Mouse (Mus musculus) C2C12 (cell line): Measurements from ENCODE around the gene B3gnt2. TPM values are rescaled to one million over a fixed set of nuclear protein-coding genes. Genes with fewer than 3 reads are reported as not detected.

Experiments
- H3K27me3 ChIP-seq: one replicate; pipeline ENCODE4 v1.6.1; 2011; ENCODE audit not compliant: control insufficient read depth, insufficient read depth, insufficient read length
- H3K36me3 ChIP-seq: one replicate; pipeline ENCODE4 v1.6.1; 2011; ENCODE audit not compliant: control insufficient read depth, insufficient read depth
- H3K4me3 ChIP-seq: one replicate; pipeline ENCODE4 v1.5.1; 2011; ENCODE audit warnings: mild to moderate bottlenecking, control low read depth; ENCODE audit not compliant: poor library complexity, insufficient read depth, severe bottlenecking
- H3K79me2 ChIP-seq: one replicate; pipeline ENCODE4 v1.6.1; 2011; ENCODE audit not compliant: control insufficient read depth, insufficient read depth
- H3K79me3 ChIP-seq: one replicate; pipeline ENCODE4 v1.6.1; 2011; ENCODE audit warnings: low read depth, control low read depth
- H3ac ChIP-seq: one replicate; pipeline ENCODE3; 2011; ENCODE audit warnings: low read depth; ENCODE audit not compliant: control insufficient read depth, insufficient read length
- CEBPB ChIP-seq: IDR thresholded peaks from one replicate; pipeline ENCODE4 v1.6.1; 2011; ENCODE audit warnings: low read depth, mild to moderate bottlenecking, control low read depth, moderate library complexity
- CTCF ChIP-seq: IDR thresholded peaks from one replicate; pipeline ENCODE4 v1.5.1; 2011; ENCODE audit not compliant: control insufficient read depth, insufficient read depth, insufficient read length
- FOSL1 ChIP-seq: IDR thresholded peaks from one replicate; pipeline ENCODE4 v1.8.0; 2011; ENCODE audit warnings: mild to moderate bottlenecking, low read length; ENCODE audit not compliant: poor library complexity, insufficient read depth, severe bottlenecking
- MAX ChIP-seq: IDR thresholded peaks from one replicate; pipeline ENCODE4 v1.6.1; 2011; ENCODE audit warnings: mild to moderate bottlenecking, control low read depth
- MYOD1 ChIP-seq: IDR thresholded peaks from one replicate; pipeline ENCODE4 v1.6.1; 2011; ENCODE audit warnings: low read depth; ENCODE audit not compliant: control insufficient read depth, insufficient read length
- MYOG ChIP-seq: IDR thresholded peaks from one replicate; pipeline ENCODE4 v1.6.1; 2011; ENCODE audit not compliant: control insufficient read depth, insufficient read length; ENCODE audit errors: extremely low read depth
- USF1 ChIP-seq: IDR thresholded peaks from one replicate; pipeline ENCODE4 v1.6.1; 2011; ENCODE audit warnings: low read depth, mild to moderate bottlenecking, control low read depth, moderate library complexity
- polyA plus RNA-seq: library from polyadenylated mRNA; unstranded; fragments of >200 nt; fragmentation: generic; extraction: Trizol; gene quantifications from one replicate; pipeline ENCODE4 v1.2.1, GENCODE M21; 2012; ENCODE audit warnings: missing spikeins

The B3gnt2 gene
- polyA plus RNA-seq, 1 experiment: 10.8 TPM

GRCm38 (mm10) chr11:22784477-22784876 is 76.3 kb downstream of the B3gnt2 start:
- no peak for TF ChIP-seq MYOD1
- no peak for TF ChIP-seq CTCF
- TF ChIP-seq MYOG: no peak
- no peak for TF ChIP-seq USF1
- TF ChIP-seq CEBPB: no peak
- no peak for TF ChIP-seq FOSL1
- Histone ChIP-seq H3K79me3 (no peaks in the 10 kb centered on the region), H3K79me2 (no peaks in the 10 kb centered on the region)

GRCm38 (mm10) chr11:22782705-22783124 is 78.0 kb downstream of the B3gnt2 start:
- Histone ChIP-seq H3K36me3 (no peaks in the 10 kb centered on the region), H3K4me3 (no peak overlapping the region), H3K79me3 (no peaks in the 10 kb centered on the region), H3ac (no peak overlapping the region), H3K79me2 (no peaks in the 10 kb centered on the region), H3K27me3 (no peaks in the 10 kb centered on the region)
- TF ChIP-seq MYOD1: no peak
- TF ChIP-seq MAX: no peak
- no peak for TF ChIP-seq MYOG
- no peak for TF ChIP-seq FOSL1
- TF ChIP-seq CTCF: no peak
- TF ChIP-seq USF1: no peak
- TF ChIP-seq CEBPB: no peak

More at GRCm38 (mm10) chr11:22784477-22784876, 76.3 kb downstream of the B3gnt2 start:
- H3K27me3 ChIP-seq: no peaks in the 10 kb centered on the region
- H3K4me3 ChIP-seq: no peak overlapping the region
- H3ac ChIP-seq: no peak overlapping the region
- no peaks in the 10 kb centered on the region for H3K36me3 ChIP-seq

- TF ChIP-seq CTCF (no peak), MYOG (no peak), MAX (no peak), MYOD1 (peak; percentile 77), CEBPB (peak; percentile 87), USF1 (no peak), FOSL1 (no peak)
- H3K79me3 ChIP-seq: no peaks in the 10 kb centered on the region
- H3K79me2 ChIP-seq: no peaks in the 10 kb centered on the region
- H3K27me3 ChIP-seq: no peaks in the 10 kb centered on the region
- H3K4me3 ChIP-seq: no peak overlapping the region
- no peaks in the 10 kb centered on the region for H3K36me3 ChIP-seq
- no peak overlapping the region for H3ac ChIP-seq
Measured at GRCm38 (mm10) chr11:22781190-22781589, 79.6 kb downstream of the B3gnt2 start.

- TF ChIP-seq MAX (no peak), FOSL1 (no peak), USF1 (no peak), CEBPB (no peak), MYOD1 (no peak), CTCF (no peak), MYOG (no peak)
- no peaks in the 10 kb centered on the region for H3K79me2 ChIP-seq
Measured at GRCm38 (mm10) chr11:22780761-22781160, 80.0 kb downstream of the B3gnt2 start.

GRCm38 (mm10) chr11:22779821-22780551 is 80.8 kb downstream of the B3gnt2 start:
- H3K79me3 ChIP-seq: no peaks in the 10 kb centered on the region
- TF ChIP-seq MYOD1: no peak
- TF ChIP-seq CEBPB: no peak
- no peak for TF ChIP-seq MAX
- TF ChIP-seq FOSL1: no peak
- no peak for TF ChIP-seq MYOG
- TF ChIP-seq USF1: no peak
- no peak for TF ChIP-seq CTCF
- H3K79me2 ChIP-seq: no peaks in the 10 kb centered on the region
- no peaks in the 10 kb centered on the region for H3K27me3 ChIP-seq
- H3K36me3 ChIP-seq: no peaks in the 10 kb centered on the region
- H3K4me3 ChIP-seq: no peak overlapping the region
- no peak overlapping the region for H3ac ChIP-seq

More at GRCm38 (mm10) chr11:22780761-22781160, 80.0 kb downstream of the B3gnt2 start:
- Histone ChIP-seq H3K4me3 (no peak overlapping the region), H3K79me3 (no peaks in the 10 kb centered on the region), H3ac (no peak overlapping the region), H3K27me3 (no peaks in the 10 kb centered on the region), H3K36me3 (no peaks in the 10 kb centered on the region)
